Mouse (Mus musculus) neural tube, embryonic 14.5 days (tissue): ENCODE data around the gene Pdcd7. TPM values are rescaled to one million over a fixed set of nuclear protein-coding genes. Genes with fewer than 3 reads are reported as not detected.

Experiments used
- ATAC-seq: fragments of 200-750 bp; cut with Nextera tagmentation; 2 replicates; pipeline ENCODE4 v1.8.0; 2017; ENCODE audit warnings: low read depth, mild to moderate bottlenecking, moderate TSS enrichment, moderate library complexity
- H3K27ac ChIP-seq: fragments of 300-500 bp; sonication (generic); 2 replicates; pipeline ENCODE4 v1.5.1; 2014; ENCODE audit warnings: low read depth, mild to moderate bottlenecking, control low read depth, low read length, moderate library complexity, mixed read lengths
- H3K27me3 ChIP-seq: fragments of 300-500 bp; sonication (generic); 2 replicates; pipeline ENCODE4 v1.6.1; 2014; ENCODE audit warnings: low read length; ENCODE audit not compliant: control insufficient read depth, insufficient read depth
- H3K36me3 ChIP-seq: fragments of 300-500 bp; sonication (generic); 2 replicates; pipeline ENCODE4 v1.6.1; 2014; ENCODE audit warnings: low read length, mixed read lengths; ENCODE audit not compliant: control insufficient read depth, insufficient read depth
- H3K4me1 ChIP-seq: fragments of 300-500 bp; sonication (generic); 2 replicates; pipeline ENCODE4 v1.6.1; 2014; ENCODE audit warnings: low read length; ENCODE audit not compliant: control insufficient read depth, insufficient read depth
- H3K4me2 ChIP-seq: fragments of 300-500 bp; sonication (generic); 2 replicates; pipeline ENCODE4 v1.6.1; 2014; ENCODE audit warnings: mild to moderate bottlenecking, low read depth, low read length, control low read depth
- H3K4me3 ChIP-seq: fragments of 300-500 bp; sonication (generic); 2 replicates; pipeline ENCODE4 v1.5.1; 2014; ENCODE audit warnings: low read depth, low read length, control low read depth, mixed read lengths
- H3K9ac ChIP-seq: fragments of 300-500 bp; sonication (generic); replicated peaks from 2 replicates; pipeline ENCODE4 v1.6.1; 2014; ENCODE audit warnings: low read depth, mild to moderate bottlenecking, control low read depth, low read length, mixed read lengths
- H3K9me3 ChIP-seq: fragments of 300-500 bp; sonication (generic); 2 replicates; pipeline ENCODE4 v1.6.1; 2016; ENCODE audit warnings: low read length; ENCODE audit not compliant: control insufficient read depth
- WGBS: fragments of 180-500 bp; shearing (Covaris S2); extraction: QIAGEN DNeasy Blood & Tissue Kit; methylation state at CpG from one replicate; pipeline ENCODE4 v1.1.7; 2014; 5-methylcytosine and 5-hydroxymethylcytosine counted together
- polyA plus RNA-seq: library from polyadenylated mRNA; unstranded; fragments of >200 nt; fragmentation: Nextera tagmentation; extraction: Ambion mirVana; gene quantifications from 2 replicates; pipeline ENCODE4 v1.2.1, GENCODE M21; 2014

The Pdcd7 gene
- polyA plus RNA-seq, 1 experiment from 2014 or later = 12.5 TPM

DNA sequence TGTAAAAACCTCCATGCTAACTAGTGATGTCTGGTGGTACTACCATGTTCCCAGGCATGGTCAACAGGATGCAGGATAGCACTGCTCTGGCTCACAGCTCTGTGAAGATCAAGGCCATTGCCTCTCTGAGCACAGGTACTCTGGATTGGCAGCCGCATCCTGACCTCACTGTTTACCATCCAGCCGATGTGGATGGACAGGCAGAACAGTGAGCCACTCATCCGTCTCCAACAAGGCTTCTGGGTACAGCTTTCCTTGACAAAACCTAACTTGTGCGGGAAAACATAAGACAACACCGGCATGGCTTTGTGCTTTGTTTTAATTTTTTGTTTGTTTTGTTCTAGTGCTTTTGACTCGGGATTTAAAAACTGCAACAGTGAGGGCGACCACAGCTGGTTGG lies 19.8 kb downstream of the Pdcd7 start:
- Histone ChIP-seq H3K9me3 (no peaks in the 10 kb centered on the region), H3K4me2 (no peak overlapping the region), H3K27ac (no peak overlapping the region), H3K4me1 (no peaks in the 10 kb centered on the region), H3K36me3 (peaks cover 13% of the 10 kb centered on the region), H3K9ac (no peak overlapping the region), H3K4me3 (no peak overlapping the region), H3K27me3 (no peaks in the 10 kb centered on the region)
- ATAC-seq = no peak
- 94% methylated on average over 7 of the region's 7 CpGs for WGBS

- Histone ChIP-seq H3K4me2 (no peak overlapping the region), H3K27ac (no peak overlapping the region), H3K4me3 (no peak overlapping the region), H3K4me1 (no peaks in the 10 kb centered on the region), H3K27me3 (no peaks in the 10 kb centered on the region), H3K9ac (no peak overlapping the region), H3K36me3 (no peaks in the 10 kb centered on the region; the same call in 1 of the 2 replicates), H3K9me3 (no peaks in the 10 kb centered on the region)
- no peak for ATAC-seq
- WGBS = 80% methylated on average over 24 of the region's 24 CpGs
Observed at GRCm38 (mm10) chr9:65371756-65372155, 25.9 kb downstream of the Pdcd7 start.

GRCm38 (mm10) chr9:65372449-65372848 lies 26.5 kb downstream of the Pdcd7 start:
- ATAC-seq = no peak
- WGBS = 76% methylated on average over 4 of the region's 4 CpGs
- H3K27ac ChIP-seq = no peak overlapping the region
- no peaks in the 10 kb centered on the region; the same call in 1 of the 2 replicates for H3K36me3 ChIP-seq
- H3K4me3 ChIP-seq = no peak overlapping the region
- H3K9ac ChIP-seq = no peak overlapping the region
- H3K9me3 ChIP-seq = no peaks in the 10 kb centered on the region
- no peaks in the 10 kb centered on the region for H3K27me3 ChIP-seq
- no peaks in the 10 kb centered on the region for H3K4me1 ChIP-seq
- no peak overlapping the region for H3K4me2 ChIP-seq

GRCm38 (mm10) chr9:65374468-65375162 lies 28.7 kb downstream of the Pdcd7 start:
- Histone ChIP-seq H3K4me1 (no peaks in the 10 kb centered on the region), H3K4me3 (no peak overlapping the region), H3K9me3 (no peaks in the 10 kb centered on the region), H3K4me2 (no peak overlapping the region), H3K36me3 (no peaks in the 10 kb centered on the region; the same call in 1 of the 2 replicates), H3K9ac (no peak overlapping the region), H3K27ac (no peak overlapping the region), H3K27me3 (no peaks in the 10 kb centered on the region)
- 82% methylated on average over 5 of the region's 5 CpGs for WGBS
- ATAC-seq = no peak

DNA sequence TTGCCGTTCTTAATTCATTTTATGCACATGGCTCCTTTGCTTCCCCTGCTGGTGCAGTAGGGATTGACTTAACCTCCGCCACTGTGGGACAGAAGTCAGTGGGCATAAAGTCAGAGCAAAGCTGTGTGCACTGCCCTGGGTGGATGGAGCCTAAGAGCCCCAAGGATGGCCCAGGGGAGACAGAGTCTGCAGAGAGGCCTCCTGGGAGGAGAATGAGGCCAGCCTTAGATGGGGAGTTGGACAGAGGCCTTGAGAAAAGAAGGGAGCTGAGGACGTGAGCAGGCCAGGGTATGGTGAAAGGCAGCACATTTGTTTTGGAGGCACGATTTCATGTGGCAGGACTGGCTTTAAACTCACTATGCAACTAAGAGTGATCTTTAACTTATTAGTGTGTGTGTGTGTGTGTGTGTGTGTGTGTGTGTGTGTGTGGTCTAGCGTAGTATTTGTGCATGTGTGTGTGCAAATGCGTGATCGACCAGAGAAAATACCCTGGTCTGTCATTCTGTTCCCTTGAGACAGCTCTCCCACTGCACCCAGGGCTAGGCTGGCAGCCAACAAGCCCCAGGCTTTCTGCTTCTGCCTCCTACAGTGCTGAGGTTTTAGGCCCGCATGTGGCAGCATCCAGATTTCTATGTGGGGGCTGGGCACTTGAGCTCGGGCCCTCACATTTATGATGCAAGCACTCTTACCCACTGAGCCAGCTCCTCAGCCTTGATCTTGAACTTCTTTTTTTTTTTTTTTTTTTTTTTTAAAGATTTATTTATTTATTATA lies 29.4 kb downstream of the Pdcd7 start:
- H3K4me1 ChIP-seq = no peaks in the 10 kb centered on the region
- no peaks in the 10 kb centered on the region for H3K9me3 ChIP-seq
- 75% methylated on average over 9 of the region's 9 CpGs for whole genome bisulfite sequencing
- H3K4me2 ChIP-seq = no peak overlapping the region
- no peak overlapping the region for H3K9ac ChIP-seq
- H3K27me3 ChIP-seq = no peaks in the 10 kb centered on the region
- ATAC-seq = no peak
- no peaks in the 10 kb centered on the region; the same call in 1 of the 2 replicates for H3K36me3 ChIP-seq
- H3K27ac ChIP-seq = no peak overlapping the region
- no peak overlapping the region for H3K4me3 ChIP-seq

- no peak for ATAC-seq
- H3K4me3 ChIP-seq = no peak overlapping the region
- no peaks in the 10 kb centered on the region for H3K27me3 ChIP-seq
- no peak overlapping the region for H3K27ac ChIP-seq
- WGBS = 81% methylated on average over 4 of the region's 4 CpGs
- H3K36me3 ChIP-seq = no peaks in the 10 kb centered on the region; the same call in 1 of the 2 replicates
- H3K4me1 ChIP-seq = no peaks in the 10 kb centered on the region
- no peaks in the 10 kb centered on the region for H3K9me3 ChIP-seq
- H3K4me2 ChIP-seq = no peak overlapping the region
- no peak overlapping the region for H3K9ac ChIP-seq
Observed at GRCm38 (mm10) chr9:65381017-65381590, 35.2 kb downstream of the Pdcd7 start.

GRCm38 (mm10) chr9:65382031-65382750 lies 36.3 kb downstream of the Pdcd7 start:
- H3K4me1 ChIP-seq = no peaks in the 10 kb centered on the region
- H3K4me3 ChIP-seq = no peak overlapping the region
- no peaks in the 10 kb centered on the region; the same call in 1 of the 2 replicates for H3K36me3 ChIP-seq
- no peak overlapping the region for H3K4me2 ChIP-seq
- H3K27me3 ChIP-seq = no peaks in the 10 kb centered on the region
- H3K9me3 ChIP-seq = no peaks in the 10 kb centered on the region
- H3K9ac ChIP-seq = no peak overlapping the region
- ATAC-seq = no peak
- WGBS = 82% methylated on average over 6 of the region's 6 CpGs
- no peak overlapping the region for H3K27ac ChIP-seq

DNA sequence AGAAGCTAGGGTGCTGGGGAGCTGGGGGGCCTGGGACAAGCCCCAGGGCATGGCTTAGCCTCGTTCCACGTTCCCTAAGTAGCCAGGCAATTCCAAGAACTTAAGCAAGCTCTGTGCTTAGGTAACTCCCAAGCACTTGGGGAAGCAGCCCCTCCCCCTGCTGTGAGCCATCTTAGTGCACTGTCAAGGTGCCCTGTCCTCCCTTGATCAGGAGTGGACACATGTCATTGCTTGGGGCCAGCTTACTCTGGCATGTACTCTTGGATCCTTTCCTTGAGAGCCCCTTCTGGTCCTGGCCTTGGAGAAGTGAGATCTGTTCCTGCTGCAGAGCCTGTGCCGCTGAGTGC lies 36.8 kb downstream of the Pdcd7 start:
- Histone ChIP-seq H3K36me3 (no peaks in the 10 kb centered on the region; the same call in 1 of the 2 replicates), H3K4me1 (no peaks in the 10 kb centered on the region), H3K4me2 (no peak overlapping the region), H3K4me3 (no peak overlapping the region), H3K9ac (no peak overlapping the region), H3K27ac (no peak overlapping the region), H3K27me3 (no peaks in the 10 kb centered on the region), H3K9me3 (no peaks in the 10 kb centered on the region)
- ATAC-seq = no peak
- 58% methylated on average over 3 of the region's 3 CpGs for WGBS
